Mouse (Mus musculus): ENCODE data around the gene Myt1l. TPM values are rescaled to one million over a fixed set of nuclear protein-coding genes. Genes with fewer than 3 reads are reported as not detected.

The Myt1l gene
- polyA plus RNA-seq, 1 experiment from 2014 or later: 1.9 TPM

GRCm38 (mm10) chr12:29755872-29756265 lies 227.7 kb downstream of the Myt1l start:
- Histone ChIP-seq H3K36me3 (ENCODE audit: control insufficient read depth, insufficient read depth, low read length) (no peaks in the 10 kb centered on the region), H3K4me2 (ENCODE audit: low read depth, low read length) (no peak overlapping the region)
- 73% methylated on average over 3 of the region's 3 CpGs for WGBS

GRCm38 (mm10) chr12:29760611-29761010 lies 232.4 kb downstream of the Myt1l start:
- Histone ChIP-seq H3K36me3 (ENCODE audit: control insufficient read depth, insufficient read depth, low read length) (no peaks in the 10 kb centered on the region), H3K27me3 (ENCODE audit: control insufficient read depth, insufficient read depth, low read length) (no peaks in the 10 kb centered on the region), H3K4me2 (ENCODE audit: low read depth, low read length) (no peak overlapping the region), H3K4me1 (ENCODE audit: control insufficient read depth, insufficient read depth, low read length) (no peaks in the 10 kb centered on the region), H3K9me3 (replicated peaks; ENCODE audit: control insufficient read depth, low read length) (no peaks in the 10 kb centered on the region), H3K4me3 (replicated peaks; ENCODE audit: low read length) (no peak overlapping the region), H3K9ac (ENCODE audit: low read length) (no peak overlapping the region), H3K27ac (ENCODE audit: low read length) (no peak overlapping the region)
- 81% methylated on average over 4 of the region's 4 CpGs for WGBS
- no peak for ATAC-seq (ENCODE audit: insufficient read depth, low FRiP score)

More at GRCm38 (mm10) chr12:29755872-29756265, 227.7 kb downstream of the Myt1l start:
- H3K4me3 ChIP-seq (replicated peaks; ENCODE audit: low read length): no peak overlapping the region
- H3K9me3 ChIP-seq (replicated peaks; ENCODE audit: control insufficient read depth, low read length): no peaks in the 10 kb centered on the region
- no peak overlapping the region for H3K9ac ChIP-seq (ENCODE audit: low read length)
- H3K4me1 ChIP-seq (ENCODE audit: control insufficient read depth, insufficient read depth, low read length): no peaks in the 10 kb centered on the region
- no peak overlapping the region for H3K27ac ChIP-seq (ENCODE audit: low read length)
- H3K27me3 ChIP-seq (ENCODE audit: control insufficient read depth, insufficient read depth, low read length): no peaks in the 10 kb centered on the region
- ATAC-seq (ENCODE audit: insufficient read depth, low FRiP score): no peak

GRCm38 (mm10) chr12:29766158-29766557 lies 238.0 kb downstream of the Myt1l start:
- H3K4me3 ChIP-seq (replicated peaks; ENCODE audit: low read length): no peak overlapping the region
- H3K36me3 ChIP-seq (ENCODE audit: control insufficient read depth, insufficient read depth, low read length): no peaks in the 10 kb centered on the region
- no peak overlapping the region for H3K27ac ChIP-seq (ENCODE audit: low read length)
- H3K4me1 ChIP-seq (ENCODE audit: control insufficient read depth, insufficient read depth, low read length): no peaks in the 10 kb centered on the region
- no peaks in the 10 kb centered on the region for H3K9me3 ChIP-seq (replicated peaks; ENCODE audit: control insufficient read depth, low read length)
- H3K4me2 ChIP-seq (ENCODE audit: low read depth, low read length): no peak overlapping the region
- H3K9ac ChIP-seq (ENCODE audit: low read length): no peak overlapping the region
- no peak for ATAC-seq (ENCODE audit: insufficient read depth, low FRiP score)
- 93% methylated on average over 1 of the region's 1 CpGs for WGBS
- H3K27me3 ChIP-seq (ENCODE audit: control insufficient read depth, insufficient read depth, low read length): no peaks in the 10 kb centered on the region

- ATAC-seq (ENCODE audit: insufficient read depth, low FRiP score): no peak
- Histone ChIP-seq H3K9me3 (replicated peaks; ENCODE audit: control insufficient read depth, low read length) (no peaks in the 10 kb centered on the region), H3K27me3 (ENCODE audit: control insufficient read depth, insufficient read depth, low read length) (no peaks in the 10 kb centered on the region), H3K4me3 (replicated peaks; ENCODE audit: low read length) (no peak overlapping the region), H3K27ac (ENCODE audit: low read length) (no peak overlapping the region), H3K36me3 (ENCODE audit: control insufficient read depth, insufficient read depth, low read length) (no peaks in the 10 kb centered on the region), H3K4me2 (ENCODE audit: low read depth, low read length) (no peak overlapping the region), H3K9ac (ENCODE audit: low read length) (no peak overlapping the region), H3K4me1 (ENCODE audit: control insufficient read depth, insufficient read depth, low read length) (no peaks in the 10 kb centered on the region)
- 63% methylated on average over 3 of the region's 3 CpGs for WGBS
These were observed 243.6 kb downstream of the Myt1l start for GRCm38 (mm10) chr12:29771791-29772190.

- Histone ChIP-seq H3K36me3 (ENCODE audit: control insufficient read depth, insufficient read depth, low read length) (no peaks in the 10 kb centered on the region), H3K27me3 (ENCODE audit: control insufficient read depth, insufficient read depth, low read length) (no peaks in the 10 kb centered on the region), H3K9ac (ENCODE audit: low read length) (no peak overlapping the region), H3K9me3 (replicated peaks; ENCODE audit: control insufficient read depth, low read length) (no peaks in the 10 kb centered on the region), H3K4me1 (ENCODE audit: control insufficient read depth, insufficient read depth, low read length) (no peaks in the 10 kb centered on the region), H3K4me3 (replicated peaks; ENCODE audit: low read length) (no peak overlapping the region), H3K27ac (ENCODE audit: low read length) (no peak overlapping the region), H3K4me2 (ENCODE audit: low read depth, low read length) (no peak overlapping the region)
- ATAC-seq (ENCODE audit: insufficient read depth, low FRiP score): no peak
These were observed 244.2 kb downstream of the Myt1l start for GRCm38 (mm10) chr12:29772401-29772800.

- WGBS: 80% methylated on average over 2 of the region's 2 CpGs
These were observed 250.7 kb downstream of the Myt1l start for GRCm38 (mm10) chr12:29778901-29779300.

GRCm38 (mm10) chr12:29789319-29790050 lies 261.3 kb downstream of the Myt1l start:
- Histone ChIP-seq H3K27me3 (ENCODE audit: control insufficient read depth, insufficient read depth, low read length) (no peaks in the 10 kb centered on the region), H3K4me3 (replicated peaks; ENCODE audit: low read length) (no peak overlapping the region), H3K4me2 (ENCODE audit: low read depth, low read length) (no peak overlapping the region), H3K36me3 (ENCODE audit: control insufficient read depth, insufficient read depth, low read length) (no peaks in the 10 kb centered on the region), H3K9ac (ENCODE audit: low read length) (no peak overlapping the region), H3K4me1 (ENCODE audit: control insufficient read depth, insufficient read depth, low read length) (no peaks in the 10 kb centered on the region), H3K9me3 (replicated peaks; ENCODE audit: control insufficient read depth, low read length) (no peaks in the 10 kb centered on the region), H3K27ac (ENCODE audit: low read length) (no peak overlapping the region)
- WGBS: 30% methylated on average over 16 of the region's 16 CpGs
- ATAC-seq (ENCODE audit: insufficient read depth, low FRiP score): 0 out of 2 replicates have a peak, but pooled peaks have one; percentile 58

More at GRCm38 (mm10) chr12:29778901-29779300, 250.7 kb downstream of the Myt1l start:
- no peak overlapping the region for H3K27ac ChIP-seq (ENCODE audit: low read length)
- no peaks in the 10 kb centered on the region for H3K4me1 ChIP-seq (ENCODE audit: control insufficient read depth, insufficient read depth, low read length)
- no peaks in the 10 kb centered on the region for H3K36me3 ChIP-seq (ENCODE audit: control insufficient read depth, insufficient read depth, low read length)
- no peaks in the 10 kb centered on the region for H3K9me3 ChIP-seq (replicated peaks; ENCODE audit: control insufficient read depth, low read length)
- no peaks in the 10 kb centered on the region for H3K27me3 ChIP-seq (ENCODE audit: control insufficient read depth, insufficient read depth, low read length)
- H3K4me3 ChIP-seq (replicated peaks; ENCODE audit: low read length): no peak overlapping the region
- H3K9ac ChIP-seq (ENCODE audit: low read length): no peak overlapping the region
- no peak for ATAC-seq (ENCODE audit: insufficient read depth, low FRiP score)
- H3K4me2 ChIP-seq (ENCODE audit: low read depth, low read length): no peak overlapping the region

- H3K27me3 ChIP-seq (ENCODE audit: control insufficient read depth, insufficient read depth, low read length): no peaks in the 10 kb centered on the region
- H3K9me3 ChIP-seq (replicated peaks; ENCODE audit: control insufficient read depth, low read length): no peaks in the 10 kb centered on the region
- H3K4me3 ChIP-seq (replicated peaks; ENCODE audit: low read length): no peak overlapping the region
- H3K9ac ChIP-seq (ENCODE audit: low read length): no peak overlapping the region
- no peak overlapping the region for H3K27ac ChIP-seq (ENCODE audit: low read length)
- 37% methylated on average over 4 of the region's 4 CpGs for WGBS
- no peak for ATAC-seq (ENCODE audit: insufficient read depth, low FRiP score)
- H3K36me3 ChIP-seq (ENCODE audit: control insufficient read depth, insufficient read depth, low read length): no peaks in the 10 kb centered on the region
- no peaks in the 10 kb centered on the region for H3K4me1 ChIP-seq (ENCODE audit: control insufficient read depth, insufficient read depth, low read length)
- no peak overlapping the region for H3K4me2 ChIP-seq (ENCODE audit: low read depth, low read length)
These were observed 261.8 kb downstream of the Myt1l start for GRCm38 (mm10) chr12:29790051-29790386.

GRCm38 (mm10) chr12:29792998-29793397 lies 264.8 kb downstream of the Myt1l start:
- no peaks in the 10 kb centered on the region for H3K36me3 ChIP-seq (ENCODE audit: control insufficient read depth, insufficient read depth, low read length)
- ATAC-seq (ENCODE audit: insufficient read depth, low FRiP score): no peak
- H3K9ac ChIP-seq (ENCODE audit: low read length): no peak overlapping the region
- H3K27me3 ChIP-seq (ENCODE audit: control insufficient read depth, insufficient read depth, low read length): no peaks in the 10 kb centered on the region
- H3K9me3 ChIP-seq (replicated peaks; ENCODE audit: control insufficient read depth, low read length): no peaks in the 10 kb centered on the region
- H3K4me2 ChIP-seq (ENCODE audit: low read depth, low read length): no peak overlapping the region
- no peak overlapping the region for H3K27ac ChIP-seq (ENCODE audit: low read length)
- no peaks in the 10 kb centered on the region for H3K4me1 ChIP-seq (ENCODE audit: control insufficient read depth, insufficient read depth, low read length)
- 87% methylated on average over 5 of the region's 5 CpGs for WGBS
- H3K4me3 ChIP-seq (replicated peaks; ENCODE audit: low read length): no peak overlapping the region

All from stomach, embryonic 16.5 days (tissue).